Mouse (Mus musculus) spleen, postnatal 14 days (tissue): ENCODE data around the gene Gga1.
"Not testable (repeated sequence)": the region's sequence is repeated elsewhere in the genome, so short reads cannot be mapped to it uniquely, and the experiment has no call there.

ENCODE experiments used
- DNase-seq, 2 experiments: peaks; one replicate each; pipeline ENCODE4 v3.0.0; 2021 to 2022; ENCODE audit warnings: low spot score in 2 of 2

Gene Gga1

DNA sequence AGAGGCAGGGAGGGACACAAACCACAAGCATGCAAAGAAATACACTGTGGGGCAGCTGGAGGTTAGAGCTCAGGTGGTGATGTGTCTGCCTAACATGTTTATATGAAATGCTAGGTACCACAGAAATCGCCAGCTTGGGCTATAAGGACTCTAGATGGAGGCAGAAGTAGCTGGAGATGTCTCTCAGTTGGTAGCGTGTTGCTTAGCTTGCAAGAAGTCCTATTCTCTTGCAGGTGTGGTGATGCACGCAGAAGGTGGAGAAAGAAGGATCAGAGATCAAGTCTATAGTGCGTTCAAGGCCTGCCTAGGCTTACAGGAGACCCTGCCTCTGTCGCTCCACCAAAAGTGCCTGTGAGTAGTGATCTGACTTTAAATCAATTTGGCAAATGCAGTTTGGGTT, 1.5 kb upstream of the Gga1 start:
- DNase-seq, result no peak

DNA sequence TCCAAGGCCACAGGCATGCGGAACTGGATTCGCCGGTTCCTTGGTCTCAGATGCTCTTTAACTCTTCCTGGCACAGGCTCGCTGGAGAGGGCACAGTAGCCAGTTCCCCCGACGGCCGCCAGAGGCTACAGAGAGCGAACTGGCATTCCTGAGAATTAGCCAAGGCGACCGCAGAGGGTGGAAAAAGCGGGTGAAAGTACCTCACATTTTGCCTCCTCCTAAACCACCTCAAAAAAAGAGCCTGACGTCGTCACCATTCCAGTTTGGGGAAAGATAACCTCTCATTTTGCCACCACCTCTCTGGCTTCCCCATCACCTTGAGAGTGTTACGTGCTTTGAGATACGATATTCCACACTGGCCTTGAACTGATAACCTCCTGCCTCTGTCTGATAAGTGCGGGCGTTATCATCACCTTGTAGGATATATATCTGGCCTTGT, 713 bp upstream of the Gga1 start:
- peak in 1 of 2 experiments; percentile 69 for DNase-seq

DNA sequence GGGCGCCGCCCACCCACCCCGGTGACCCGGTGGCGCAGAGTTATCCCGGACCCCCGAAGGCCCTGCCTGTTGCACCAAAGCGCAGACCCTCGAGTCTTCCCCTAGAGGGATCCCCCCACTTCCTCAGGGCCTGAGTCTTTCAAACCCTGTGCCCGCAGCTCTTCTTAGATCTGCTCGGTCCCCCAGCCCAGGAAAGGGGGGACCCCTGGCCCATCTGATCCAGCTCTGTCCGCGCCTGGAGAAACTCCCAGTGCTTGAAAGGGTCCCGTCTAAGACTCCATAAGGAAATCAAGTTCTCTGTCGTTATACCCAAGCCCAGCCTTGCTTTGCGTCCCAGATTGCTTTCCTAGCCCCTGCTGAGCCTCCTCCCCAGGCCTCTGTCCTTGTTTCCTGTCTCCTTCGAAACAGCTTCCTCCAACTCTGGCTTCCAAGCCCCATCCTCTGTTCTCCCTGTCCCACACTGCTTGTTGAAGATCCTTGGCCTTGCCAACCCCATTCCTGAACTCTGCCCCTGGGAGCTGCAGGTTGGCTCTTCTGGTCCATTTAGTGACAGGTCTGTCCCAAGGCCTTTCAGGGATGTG, 910 bp downstream of the Gga1 start:
- no peak for DNase-seq

DNA sequence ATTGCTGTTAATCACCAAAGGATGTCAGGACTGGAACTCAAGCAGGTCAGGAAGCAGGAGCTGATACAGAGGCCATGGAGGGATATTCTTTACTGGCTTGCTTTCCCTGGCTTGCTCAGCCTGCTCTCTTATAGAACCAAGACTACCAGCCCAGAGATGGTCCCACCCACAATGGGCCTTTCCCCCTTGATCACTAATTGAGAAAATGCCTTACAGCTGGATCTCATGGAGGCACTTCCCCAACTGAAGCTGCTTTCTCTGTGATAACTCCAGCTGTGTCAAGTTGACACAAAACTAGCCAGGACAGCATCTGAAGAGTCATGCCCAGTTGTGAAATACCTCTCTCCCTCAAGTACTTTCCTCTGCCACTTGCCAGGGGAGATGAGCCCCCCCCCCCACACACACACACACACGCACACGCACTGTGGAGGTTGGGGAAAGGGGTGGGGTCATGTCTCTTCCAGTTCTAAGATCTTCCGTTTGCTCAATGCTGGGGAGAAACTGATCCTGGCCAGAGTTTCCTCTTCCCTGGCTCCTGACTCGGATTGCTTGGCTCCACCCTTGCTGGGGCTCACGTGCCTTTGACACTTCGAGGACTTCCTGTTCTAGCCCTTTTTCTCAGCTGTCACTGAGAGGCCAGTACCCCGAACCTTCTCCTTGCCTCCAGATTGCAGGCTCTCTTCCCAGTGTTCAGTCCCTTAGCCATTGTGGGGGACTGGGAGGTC, 2.0 kb downstream of the Gga1 start:
- DNase-seq, result not testable (repeated sequence)

DNA sequence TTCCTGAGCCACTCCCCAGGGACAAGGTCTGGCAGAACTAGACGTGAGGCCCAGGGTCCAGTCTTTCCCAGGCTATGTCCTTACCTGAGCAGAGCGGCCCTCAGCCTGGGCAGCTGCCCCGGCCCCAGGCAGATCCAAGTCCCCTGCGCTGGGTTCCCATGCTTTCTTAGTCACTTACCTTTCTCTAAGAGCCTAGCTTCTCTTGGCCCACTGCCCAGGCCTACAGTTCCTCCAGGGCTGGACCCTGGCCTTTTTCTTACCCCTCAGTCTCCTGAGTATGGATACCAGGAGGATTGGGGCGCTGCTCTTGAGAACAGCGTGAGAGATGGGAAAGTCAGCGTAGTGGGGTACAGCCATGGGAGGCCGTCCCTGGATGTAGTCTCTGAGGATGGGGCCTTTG, 3.4 kb downstream of the Gga1 start:
- no peak for DNase-seq

DNA sequence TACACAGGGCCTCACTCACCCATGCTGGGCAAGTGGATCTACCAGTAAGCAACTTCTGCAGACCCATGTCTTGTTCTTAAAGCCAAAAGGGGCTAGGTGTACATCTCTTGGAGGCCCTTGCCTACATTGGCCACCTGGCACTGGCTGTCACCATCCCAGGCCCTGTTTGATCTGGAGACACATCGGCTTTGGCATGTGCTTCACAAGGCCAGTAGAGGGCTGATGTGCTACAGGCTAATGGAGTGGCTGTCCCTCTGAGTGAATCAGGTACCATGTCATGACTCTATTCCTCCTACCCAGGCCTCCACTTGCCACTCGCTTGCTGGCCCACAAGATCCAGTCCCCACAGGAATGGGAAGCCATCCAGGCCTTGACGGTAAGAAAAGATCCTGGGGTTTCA, 4.8 kb downstream of the Gga1 start:
- no peak for DNase-seq

DNA sequence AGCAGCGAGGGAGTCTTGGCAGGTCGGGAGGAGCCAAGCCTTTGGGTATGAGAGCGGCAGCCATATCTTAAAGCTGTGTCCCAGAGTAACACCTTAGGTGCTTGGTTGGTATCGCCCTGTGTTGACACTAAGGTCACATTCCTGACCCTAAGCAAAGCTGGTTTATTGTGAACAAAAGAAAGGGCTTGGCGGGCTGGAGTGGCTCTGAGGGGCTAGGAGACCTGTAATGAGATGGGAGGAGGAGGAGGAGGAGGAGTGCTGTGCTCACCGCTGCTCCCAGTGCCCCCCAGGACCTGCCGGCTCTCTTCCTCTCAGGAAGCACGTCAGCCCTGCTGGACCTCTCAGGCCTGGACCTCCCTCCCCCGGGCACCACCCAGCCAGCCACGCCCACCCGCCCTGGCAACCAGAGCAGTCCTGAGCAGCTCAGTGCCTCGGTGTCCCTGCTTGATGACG, 12.4 kb downstream of the Gga1 start:
- DNase-seq, result no peak

DNA sequence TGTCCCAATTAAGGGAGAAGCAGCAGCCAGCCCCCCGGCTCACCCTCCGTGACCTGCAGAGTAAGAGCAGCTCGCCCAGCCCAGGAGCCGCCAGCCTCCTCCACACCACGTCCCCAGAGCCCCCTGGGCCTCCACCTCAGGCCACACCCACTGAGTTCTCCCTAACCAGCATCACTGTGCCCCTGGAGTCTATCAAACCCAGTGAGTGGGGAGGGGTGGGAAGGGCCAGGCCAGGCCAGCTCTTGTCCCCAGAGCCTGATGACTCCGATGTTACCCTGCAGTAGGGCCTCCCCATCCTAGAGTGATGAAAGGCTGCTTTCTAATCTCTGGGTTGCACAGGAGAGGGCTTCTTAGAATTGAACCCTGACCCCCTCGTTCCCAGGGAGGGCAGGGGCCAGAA, 15.4 kb downstream of the Gga1 start:
- no peak for DNase-seq

DNA sequence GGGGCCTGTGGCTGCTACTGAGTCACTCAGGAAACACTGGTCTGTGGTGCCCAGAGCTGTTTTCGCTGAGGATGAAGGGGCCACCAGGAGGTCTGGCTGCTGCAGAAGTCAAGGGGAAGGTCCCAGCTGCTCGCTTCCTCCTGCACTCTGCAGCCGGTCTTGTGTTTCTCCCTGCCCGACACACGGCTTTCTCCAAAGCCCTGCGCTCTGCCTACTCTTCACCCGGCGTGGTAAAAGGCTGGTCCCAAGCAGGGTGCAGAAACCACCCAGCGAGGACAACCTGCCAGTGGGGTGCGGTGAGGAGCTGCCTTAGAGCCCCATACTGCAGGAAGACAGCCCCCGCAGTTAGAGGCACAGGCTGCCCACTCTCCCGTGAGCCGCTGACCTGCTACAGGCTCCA, 17.7 kb downstream of the Gga1 start:
- no peak for DNase-seq

DNA sequence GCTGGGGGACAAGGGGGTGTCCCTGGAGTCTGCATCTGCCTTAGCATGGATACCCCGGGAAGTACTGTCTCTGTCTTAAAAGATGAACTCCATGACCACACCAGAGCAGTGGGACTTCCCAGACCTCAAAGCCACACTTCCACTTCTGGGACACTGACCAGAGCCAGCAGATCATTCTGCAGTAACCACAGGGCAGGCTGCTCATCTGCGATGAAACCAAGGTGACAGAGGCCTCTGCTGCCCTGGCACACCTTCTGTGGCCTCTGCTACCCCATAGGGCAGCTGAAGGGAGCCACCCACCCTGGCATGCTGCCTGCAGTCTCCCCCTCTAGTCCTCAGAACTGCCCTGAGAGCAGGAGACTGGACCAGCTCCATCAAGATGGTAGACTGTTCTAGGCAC, 18.8 kb downstream of the Gga1 start:
- DNase-seq, result no peak

DNA sequence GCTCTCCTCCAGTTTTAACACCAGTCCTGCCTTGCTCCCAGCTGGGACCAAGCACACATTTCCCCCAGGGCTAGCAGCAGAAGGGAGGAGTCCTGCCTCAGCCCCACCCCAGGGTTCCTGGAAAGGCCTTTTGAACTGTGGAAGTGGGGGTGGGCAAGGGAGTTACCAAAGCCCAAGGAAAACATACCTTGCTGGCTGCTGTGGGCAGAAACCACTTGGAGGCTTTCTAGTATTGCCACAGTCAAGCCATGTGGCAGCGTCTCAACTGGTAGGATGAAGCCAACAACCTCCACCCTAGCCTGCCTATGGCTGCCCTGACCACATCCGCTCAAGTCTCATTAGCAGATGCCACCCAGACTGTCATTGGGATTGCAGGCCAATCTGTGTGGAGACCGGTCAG, 19.2 kb downstream of the Gga1 start:
- DNase-seq, result no peak

DNA sequence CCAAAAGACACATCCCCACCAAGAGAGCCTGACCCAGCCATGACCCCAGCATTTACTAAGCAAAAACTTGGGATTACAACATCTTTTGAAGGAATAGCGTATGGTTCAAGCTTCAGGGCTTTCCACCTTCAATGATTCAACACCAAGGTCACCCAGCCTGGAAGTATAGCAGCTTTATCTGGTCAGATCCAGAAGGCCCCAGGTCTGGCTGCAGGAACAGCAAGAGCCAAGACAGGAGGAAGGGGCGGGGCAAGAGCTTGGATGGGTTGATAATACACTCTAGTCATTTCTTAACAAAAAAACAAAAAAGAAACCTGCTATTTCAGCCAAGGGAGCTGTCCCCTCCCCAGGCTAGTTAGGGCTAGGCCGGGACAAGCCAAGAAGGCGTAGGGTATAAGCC, 20.5 kb downstream of the Gga1 start:
- no peak for DNase-seq

DNA sequence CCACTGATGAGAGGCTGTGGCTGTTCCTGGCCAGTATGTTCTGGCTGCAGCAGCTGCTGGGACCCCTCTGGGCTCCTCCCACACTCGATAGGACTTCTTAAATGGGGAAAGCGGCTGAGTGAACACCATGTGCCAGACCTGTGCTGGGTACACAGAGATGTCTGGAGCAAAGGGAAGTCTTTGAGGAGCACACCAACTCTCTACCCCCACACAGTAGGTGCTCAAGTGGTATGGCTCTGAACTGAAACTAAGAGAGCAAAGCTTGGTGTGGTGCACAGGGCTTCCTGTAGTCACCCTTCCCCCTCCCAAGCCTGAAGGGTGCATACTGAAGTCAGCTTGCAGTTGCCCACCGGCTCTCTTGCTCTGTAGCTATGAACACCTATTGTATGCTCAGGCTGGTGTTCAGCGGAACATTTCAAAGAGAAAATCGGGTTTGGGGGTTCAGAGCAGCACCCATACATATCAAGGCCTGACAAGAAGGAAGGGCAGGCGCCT, 21.6 kb downstream of the Gga1 start:
- no peak for DNase-seq

DNA sequence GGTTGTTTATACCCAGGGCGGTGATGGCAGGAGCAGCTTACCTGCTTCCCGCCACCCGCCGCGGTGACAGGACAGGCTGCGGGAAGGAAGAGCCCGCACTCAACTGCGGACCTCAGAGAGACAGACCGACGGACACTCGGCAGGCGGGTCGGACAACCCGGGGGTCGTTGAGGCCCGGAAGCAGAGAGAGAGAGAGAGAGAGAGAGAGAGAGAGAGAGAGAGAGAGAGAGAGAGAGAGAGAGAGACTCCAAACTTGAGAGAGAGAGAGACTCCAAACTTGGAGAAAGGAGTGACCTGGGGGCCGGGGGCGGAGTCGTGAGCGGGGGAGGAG, 22.4 kb downstream of the Gga1 start, which contains the start of gene Gm49510:
Gm49510 (plus strand) TSS at position 259 of the 331 bp plus-strand sequence.
- DNase-seq, result no peak

DNA sequence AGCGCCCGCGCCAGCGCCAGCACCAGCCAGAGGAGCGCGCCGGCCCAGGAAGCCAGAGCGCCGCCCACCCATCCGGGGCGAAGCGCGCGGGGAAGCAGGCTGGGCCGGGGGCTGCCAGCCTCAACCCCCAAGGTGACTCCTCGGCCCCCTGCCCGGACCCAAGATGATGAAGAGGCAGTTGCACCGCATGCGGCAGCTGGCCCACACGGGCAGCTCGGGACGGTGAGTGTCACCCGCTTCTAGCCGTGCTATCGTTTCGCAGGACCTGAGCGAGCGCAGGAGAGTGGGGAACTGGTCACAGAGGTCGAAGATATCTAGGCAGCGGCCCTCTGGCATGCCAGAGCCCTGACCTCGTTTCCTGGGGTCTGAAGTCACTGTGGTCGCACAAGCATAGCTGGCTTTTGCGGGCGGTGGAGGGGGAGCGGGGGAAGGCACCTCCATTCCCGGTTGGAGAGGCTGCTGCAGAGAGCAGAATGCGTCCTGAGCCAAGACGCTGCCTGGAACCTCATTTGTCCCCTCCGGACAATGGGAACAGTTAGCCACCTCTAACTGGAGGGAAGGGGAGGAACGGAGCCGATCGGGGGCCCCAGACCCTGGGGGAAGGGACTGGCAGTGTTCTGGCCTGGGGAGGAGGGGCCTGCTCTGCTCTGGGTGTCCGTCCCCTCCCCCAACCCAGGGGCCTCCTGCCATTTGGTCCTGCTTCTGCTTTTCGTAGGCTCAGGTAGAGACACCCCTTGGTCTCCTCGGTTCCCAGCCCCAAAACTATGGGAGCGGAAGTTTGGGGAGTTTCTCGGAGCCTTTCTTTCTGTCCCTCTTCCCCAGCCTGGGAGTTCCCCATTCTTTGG, 23.0 kb downstream of the Gga1 start, which contains the start of gene Sh3bp1:
Sh3bp1 (plus strand) TSS at position 29 of the 845 bp plus-strand sequence.
- peak; percentile 49 to 57 for DNase-seq

DNA sequence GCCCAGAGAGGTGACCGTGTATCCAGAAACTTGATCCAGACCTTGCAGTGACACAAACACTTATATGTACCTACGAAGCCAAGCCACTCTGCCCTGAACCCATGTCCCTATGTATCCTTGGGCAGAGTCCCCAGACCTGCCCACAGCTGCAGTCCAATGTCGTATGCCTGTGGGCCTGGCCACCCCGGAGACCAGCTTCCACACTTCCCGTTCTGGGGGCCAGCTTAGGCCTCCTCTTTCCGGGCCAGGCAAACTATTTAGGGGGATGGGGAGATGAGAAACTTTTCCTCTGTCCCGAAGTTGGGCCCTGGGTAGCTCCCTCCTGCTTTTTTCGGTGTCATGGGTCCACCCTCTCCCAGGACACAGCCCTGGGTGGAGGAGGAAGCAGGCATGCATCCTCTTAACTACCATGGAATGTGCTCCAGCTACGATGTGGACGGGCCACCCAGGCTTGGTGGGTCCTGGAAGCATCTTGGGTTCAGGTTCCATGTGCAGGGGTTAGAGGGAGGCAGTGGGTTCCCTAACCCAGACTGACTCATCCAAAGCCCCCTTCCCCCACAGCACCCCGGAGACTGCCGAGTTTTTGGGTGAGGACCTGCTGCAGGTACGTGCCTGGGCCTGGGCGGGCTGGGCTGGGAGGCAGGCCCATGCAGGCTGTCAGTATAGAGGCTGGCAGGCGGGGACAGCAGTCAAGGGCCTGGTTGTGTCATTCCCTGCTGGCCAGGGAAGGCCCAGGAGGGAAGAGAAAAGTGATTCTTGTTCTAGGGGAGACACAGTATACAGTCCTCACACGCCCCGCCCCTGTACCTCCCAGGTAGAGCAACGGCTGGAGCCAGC, 23.8 kb downstream of the Gga1 start:
- DNase-seq, result no peak

DNA sequence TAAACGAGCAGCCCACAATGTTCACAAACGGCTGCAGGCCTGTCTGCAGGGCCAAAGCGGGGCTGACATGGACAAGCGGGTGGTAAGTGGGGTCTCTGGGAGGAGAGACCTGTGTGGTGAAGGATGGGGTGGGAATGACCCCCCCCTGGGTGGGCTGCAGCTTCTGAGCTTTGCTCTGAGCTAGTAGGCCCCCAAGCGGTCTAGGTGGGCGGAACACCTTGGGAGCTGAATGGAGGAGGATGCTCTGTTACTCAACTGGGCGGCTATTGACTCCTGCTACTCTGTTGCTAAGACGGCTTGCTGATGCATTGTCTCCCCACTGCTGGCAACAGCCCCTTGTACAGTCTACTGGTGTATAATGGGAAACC, 24.4 kb downstream of the Gga1 start:
- DNase-seq, result no peak

DNA sequence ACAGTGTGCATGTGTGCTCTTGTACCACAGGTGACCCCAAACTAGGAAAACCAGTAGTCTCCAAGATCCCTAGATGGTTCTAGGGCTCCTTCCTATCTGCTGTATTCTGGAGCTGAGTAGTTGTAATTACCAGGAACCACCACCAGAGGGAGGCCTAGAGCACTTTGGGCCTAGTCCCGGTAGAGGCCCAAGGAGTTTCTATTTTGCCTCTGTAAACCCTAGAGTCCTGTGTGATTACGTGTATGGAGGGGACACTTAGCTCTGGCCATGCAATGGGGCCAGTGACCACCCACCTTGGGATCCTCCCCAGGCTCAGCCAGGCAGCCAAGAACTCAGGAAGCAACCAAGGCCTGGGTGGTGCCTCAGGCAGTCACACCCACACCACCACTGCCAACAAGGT, 26.3 kb downstream of the Gga1 start:
- peak; percentile 61 to 80 for DNase-seq

DNA sequence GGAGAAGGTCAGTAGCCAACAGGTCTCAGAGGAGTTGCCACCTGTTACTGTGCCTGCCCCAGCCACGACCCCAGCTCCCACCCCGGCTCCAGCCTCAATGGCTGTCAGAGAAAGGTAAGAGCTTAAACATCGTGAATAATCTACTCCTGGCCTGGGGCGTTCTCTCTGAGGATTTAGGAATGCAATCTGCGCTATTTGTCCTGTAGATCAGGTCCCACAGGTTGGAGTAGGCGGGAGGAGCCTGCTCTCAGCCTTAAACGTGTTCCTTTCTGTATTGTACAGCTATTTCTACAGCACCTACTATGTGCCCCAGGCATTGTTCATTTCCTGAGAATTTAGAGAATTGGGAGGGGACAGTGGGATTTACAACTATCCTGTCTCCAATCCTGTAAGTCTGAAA, 31.4 kb downstream of the Gga1 start:
- no peak for DNase-seq

DNA sequence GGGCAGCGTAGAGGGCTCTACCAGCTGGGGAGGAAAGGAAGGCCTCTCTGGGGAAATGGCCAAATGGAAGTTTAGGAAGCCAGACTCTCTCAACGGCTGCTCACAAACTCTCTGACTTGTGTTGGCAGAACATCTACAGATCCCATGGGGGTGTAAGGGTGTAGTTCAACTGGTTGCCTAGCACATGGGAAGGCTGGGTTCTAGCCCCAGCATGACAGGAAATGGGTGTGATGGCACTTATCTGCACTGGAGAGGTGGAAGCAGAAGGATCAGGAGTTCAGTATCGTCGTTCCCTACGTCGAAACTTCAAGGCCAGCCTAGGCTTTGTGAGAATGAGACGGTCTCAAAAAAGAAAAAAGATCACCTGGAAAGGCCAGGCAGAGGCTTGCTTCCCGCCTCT, 32.0 kb downstream of the Gga1 start:
- no peak for DNase-seq

DNA sequence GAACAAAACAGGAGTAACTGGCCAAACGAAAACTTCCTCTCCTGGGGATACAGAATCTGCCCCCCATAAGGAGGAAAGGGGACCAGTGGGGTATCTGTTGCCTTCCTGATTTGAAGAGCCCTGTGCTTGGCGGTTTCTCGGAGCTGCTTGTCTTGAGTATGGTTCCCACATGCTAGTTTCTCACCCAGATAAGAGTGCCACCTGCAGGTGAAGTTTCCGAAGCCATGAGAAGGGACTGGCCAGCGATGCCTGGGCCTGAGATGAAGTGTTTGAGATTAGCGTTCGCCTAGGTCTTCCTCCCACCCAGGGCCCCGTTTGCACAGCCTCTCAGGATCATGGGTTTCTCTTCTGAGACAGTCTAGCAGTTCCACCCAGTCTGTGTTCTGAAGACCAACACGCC, 35.0 kb downstream of the Gga1 start:
- DNase-seq, result no peak

DNA sequence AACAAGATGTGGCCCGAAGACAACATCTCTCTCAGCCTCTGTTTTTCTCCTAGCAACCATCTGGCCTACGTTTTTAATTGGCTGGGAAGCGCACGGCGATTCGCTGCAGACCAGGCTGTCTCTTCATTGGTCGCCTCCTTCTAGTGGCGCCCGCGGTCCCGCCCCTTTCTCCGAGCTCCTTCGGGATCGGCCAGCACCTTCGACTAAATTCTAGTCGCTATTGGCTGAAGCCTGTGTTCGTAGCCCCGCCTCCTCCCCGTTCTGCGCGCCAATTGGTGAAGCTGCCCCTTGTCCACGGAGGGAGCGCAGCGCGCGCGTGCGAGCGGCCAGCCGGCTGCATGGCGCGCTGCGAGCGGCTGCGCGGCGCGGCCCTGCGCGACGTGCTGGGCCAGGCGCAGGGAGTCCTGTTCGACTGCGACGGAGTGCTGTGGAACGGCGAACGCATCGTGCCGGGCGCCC, 36.7 kb downstream of the Gga1 start, which contains the start of gene Pdxp:
Pdxp (plus strand) TSS at position 288 of the 459 bp plus-strand sequence.
- peak; percentile 86 to 88 for DNase-seq
